Mouse (Mus musculus): ENCODE measurements at regions not wholly inside any gene's neighbourhood (a gene's known extent, or its start where the extent isn't known, plus 50 kb on each side); places are given as distances from the start of the nearest gene placed in this dataset.

- TF ChIP-seq CTCF (conservative IDR thresholded peaks at IDR 0.05; ENCODE audit: low read length) (no peak), NANOG (IDR thresholded peaks at IDR 0.05; ENCODE audit: borderline replicate concordance, low read length) (no peak)
Observed at GRCm38 (mm10) chr3:23499889-23500288, 1423.4 kb downstream of the Tbl1xr1 start.

Measured in E14TG2a.4 (cell line).